Mouse (Mus musculus): ENCODE data around the gene Tiam1.

The Tiam1 gene

DNA sequence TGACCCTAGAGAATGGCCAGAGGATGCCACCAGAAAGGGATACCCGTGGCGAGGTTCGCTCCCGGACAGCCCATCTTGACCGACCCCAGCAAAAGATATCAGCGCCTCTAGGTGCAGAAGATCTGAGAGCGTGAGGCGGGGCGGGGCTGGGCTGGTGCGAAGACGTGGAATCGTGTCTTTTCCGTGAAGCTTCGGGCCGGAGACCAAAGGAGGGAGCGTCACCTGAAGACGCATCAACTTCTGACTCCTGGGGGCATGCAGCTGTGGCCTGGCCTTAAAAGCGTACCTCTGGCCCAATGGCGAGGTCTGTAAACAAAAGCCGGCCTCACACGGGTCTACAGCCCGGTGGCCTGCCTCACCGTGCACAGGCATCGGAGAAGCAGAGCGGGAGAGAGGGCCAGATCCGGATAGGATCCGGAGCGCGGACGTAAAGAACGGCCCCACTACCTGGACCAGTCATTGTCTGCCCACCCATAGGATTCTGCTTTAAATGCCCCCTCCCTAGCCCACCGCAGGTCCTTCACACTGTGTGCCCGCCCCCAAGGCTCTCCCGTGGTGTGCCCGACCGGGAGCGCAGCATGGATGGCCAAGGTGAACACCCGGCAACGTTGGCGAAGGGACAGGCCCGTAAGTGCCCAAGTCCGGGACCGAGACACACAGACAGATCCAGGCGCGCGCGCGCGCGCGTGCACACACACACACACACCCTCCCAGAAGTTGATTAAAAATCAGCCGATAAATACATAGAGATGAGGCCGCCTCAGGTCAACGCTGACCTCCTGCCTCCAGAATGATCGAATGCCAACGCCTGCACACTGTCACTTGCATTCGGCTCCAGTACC is 774 bp downstream of the Tiam1 start:
- peak; percentile 81 for DNase-seq

DNA sequence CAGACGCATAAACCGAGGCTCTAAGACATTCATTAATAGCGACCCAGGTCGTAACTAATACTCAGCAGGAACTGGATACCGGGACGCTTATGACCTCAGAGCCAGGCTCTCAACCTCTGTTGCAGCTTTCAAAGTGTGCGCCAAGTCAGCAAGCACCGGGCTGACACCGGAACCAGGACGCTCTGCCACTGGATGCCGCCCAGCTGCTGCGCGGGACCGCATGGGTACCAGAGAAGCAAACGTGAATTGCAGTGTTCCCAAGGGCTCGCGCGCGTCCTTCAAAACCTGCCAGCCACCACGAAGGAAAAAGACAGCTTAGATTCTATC is 1.4 kb downstream of the Tiam1 start:
- no peak for DNase-seq

DNA sequence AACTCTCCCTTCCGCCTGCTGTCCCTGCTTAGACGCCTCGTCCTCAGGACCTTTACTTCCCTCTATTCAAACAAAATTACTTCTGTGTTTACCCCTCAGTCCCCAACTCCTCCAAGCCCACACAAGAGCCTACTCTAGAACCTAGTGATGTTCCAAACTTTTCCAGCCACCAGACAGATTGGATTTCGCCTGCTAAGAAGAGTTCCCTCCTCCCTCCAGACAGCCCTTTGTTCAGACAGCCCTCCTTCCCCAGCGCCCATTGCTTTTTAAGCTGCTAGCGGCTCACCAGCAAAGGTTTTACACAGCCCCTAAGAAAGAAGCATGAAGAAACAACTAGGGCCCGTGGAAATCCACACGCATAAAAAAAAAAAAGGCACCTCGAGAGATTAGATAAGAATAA is 2.0 kb downstream of the Tiam1 start:
- no peak for DNase-seq

DNA sequence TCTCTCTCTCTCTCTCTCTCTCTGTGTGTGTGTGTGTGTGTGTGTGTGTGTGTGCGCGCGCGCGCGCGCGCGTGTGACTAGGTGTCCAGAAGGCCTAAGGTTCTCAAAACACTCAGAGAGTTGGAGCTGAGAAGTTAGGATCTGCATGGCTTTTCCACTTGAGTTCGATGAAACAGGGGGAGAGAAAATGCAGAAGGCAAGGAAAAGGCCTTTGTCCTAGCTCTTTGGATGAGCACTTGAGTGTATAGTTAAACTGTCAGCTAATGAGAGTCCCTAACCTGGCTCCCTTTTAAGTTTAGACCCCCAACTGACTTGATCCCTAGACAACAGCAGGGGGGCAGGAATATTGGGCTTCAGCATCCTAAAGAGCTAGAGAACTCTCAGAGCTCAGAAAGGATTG is 3.0 kb downstream of the Tiam1 start:
- DNase-seq, result no peak

DNA sequence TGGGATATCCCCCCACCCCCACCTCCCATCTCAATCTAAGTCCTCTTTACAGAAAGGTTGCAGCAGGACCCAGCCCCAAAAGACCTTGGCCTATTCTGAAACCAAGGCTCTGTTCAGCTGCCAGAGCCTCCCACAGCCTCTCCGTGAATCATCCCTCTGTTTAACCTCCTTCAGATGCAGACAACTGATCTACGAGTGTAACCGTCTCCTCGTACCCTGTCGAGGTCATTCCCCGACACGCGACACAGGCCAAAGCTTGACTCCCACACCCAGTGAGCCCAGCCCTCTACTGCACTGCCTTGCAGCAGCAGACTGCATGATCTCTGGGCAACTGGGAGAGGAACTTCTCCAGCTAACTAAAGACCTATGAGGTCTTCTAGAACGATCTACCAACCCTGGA is 3.9 kb downstream of the Tiam1 start:
- no peak for DNase-seq

DNA sequence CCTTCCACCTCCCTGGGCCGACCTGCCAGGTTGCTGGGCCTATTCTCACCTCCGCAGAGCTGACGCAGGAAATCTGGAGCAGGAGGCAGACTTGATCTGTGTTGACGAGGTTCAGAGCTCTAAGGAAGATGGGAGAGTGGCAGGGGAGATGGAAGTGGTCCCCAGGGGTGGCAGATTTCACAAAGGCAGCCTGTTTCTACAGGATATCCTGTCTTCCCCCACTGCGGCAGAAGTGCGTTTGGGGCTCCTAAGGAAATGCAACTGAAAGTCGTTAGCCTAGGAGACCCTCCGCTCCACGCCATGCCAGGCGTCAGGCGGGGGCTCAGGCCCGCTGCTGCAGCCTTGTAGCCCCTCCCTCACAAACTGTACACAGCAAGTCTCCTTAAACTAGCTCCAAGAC is 5.4 kb downstream of the Tiam1 start:
- no peak for DNase-seq

DNA sequence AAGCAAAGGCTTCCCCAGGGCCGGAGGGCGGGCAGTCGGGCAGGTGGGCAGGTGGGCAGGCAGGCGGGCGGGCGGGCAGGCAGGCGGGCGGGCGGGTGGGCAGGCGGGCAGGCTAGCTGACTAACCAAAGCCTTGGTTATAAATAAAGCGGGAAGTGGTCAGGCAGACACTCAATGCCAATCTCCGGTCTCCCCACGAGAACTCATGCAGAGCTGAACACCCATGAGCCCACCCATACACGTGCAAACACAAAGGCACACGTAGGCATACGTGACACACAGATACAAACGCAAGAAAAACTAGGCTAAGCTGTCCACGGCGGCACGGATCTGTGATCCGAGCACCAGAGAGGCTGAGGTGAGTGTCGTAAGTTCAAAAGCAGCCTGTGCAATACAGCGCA is 6.4 kb downstream of the Tiam1 start:
- DNase-seq, result no peak

DNA sequence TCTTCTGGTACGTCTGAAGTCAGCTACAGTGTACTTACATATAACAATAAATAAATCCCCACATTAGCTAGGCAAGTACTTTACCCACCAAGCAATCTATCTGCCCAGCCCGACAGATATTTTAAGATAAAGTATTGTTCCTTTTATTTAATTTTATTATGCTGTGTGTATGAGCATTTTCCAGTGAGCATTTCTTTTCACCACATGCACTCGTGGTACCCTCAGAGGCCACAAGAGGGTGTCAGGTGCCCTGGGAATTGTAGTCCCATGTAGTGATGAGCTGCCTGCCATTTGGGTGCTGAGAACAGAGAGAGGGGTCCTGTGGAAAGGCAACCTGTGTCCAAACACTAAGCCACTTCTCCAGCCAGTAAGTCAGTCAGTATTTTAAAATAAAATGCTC is 8.0 kb downstream of the Tiam1 start:
- DNase-seq, result no peak

DNA sequence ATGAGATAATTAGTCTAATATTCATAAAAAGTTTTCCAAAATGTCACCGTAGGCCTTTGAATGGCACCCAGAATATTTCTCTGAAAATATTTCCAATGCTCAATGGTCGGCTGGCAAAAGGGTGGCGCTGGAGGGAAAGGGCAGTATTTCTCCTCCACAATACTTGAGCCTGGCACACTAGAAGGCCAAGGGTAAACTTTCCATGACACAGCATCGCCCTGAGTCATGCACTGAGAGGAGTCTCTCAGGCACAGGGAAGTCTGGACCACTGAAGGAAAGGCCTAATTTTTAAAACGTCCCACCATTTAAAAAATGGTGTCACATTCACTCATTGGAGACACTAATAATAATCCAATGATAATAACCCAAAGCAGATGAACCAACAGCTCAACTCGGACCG is 9.2 kb downstream of the Tiam1 start:
- no peak for DNase-seq

DNA sequence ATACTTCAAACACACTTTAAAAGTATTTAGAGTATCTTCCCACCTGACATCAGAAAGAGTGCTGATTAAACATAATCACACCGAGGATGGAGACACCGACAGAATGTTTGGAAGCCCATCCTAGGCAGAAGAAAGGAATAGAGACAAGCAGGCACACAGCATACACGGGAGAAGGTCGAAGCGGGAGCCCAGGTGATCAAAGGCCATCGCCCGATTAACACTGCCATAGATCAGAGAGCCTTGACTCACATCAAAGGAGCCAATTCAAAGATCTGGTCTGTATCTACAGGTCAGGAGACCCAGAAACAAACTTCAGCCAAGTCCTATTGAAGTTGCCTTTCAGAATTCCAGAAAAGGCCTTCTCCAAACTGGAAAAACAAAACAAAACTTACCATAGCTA is 10.8 kb downstream of the Tiam1 start:
- no peak for DNase-seq

DNA sequence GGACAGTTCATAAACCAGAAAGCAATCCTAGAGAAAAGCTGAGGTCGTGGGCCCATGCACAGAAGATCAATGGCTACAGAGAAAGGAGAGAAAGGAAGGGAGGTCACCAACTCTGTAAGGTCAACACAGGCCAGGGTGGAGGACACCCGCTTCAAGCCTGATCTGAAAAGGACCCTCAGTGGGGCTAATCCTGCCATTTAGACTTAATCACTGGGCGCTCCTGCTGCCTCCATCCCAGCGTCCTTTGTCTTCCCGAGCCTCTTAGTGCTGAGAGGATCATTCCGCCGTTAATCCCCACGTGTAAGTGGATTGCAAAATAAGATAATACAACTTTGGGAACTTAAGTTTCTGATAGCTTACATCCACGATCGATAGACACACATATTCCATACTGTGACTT is 11.2 kb downstream of the Tiam1 start:
- DNase-seq, result no peak

DNA sequence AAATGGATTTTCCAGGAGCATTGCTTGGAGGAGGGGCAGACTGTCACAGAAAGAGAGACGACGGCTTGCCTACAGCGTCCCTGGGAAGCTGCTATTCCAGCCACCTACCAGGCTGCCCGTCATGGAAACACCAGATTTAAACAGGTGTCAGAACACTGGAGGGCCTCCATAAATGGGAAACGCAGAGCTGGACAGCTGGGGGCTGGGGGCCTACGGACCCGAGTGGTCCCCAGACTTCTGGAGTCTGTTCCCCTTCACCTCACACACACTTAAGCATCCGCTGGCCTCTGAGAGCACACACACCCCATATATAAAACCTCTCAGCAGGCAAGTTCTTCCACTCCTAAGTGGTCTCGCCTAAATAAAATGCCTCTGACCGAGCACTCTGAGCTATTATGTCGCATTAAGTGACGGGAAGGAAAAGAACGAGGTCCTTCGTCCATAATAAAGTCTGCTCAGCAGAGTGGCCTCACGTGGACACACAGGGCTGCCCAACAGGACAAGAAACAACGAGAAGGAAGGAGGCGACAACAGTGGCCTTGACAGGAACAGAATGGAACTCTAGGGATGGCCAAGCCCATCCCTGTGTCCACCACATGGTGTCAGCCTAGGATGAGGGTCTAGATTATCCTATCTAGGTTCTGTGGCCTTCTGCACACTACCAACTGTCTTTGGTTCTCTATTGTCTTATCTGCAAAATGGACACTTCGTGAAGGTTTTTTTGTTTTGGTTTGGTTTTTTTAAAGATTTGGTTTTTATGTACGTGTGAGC is 14.6 kb downstream of the Tiam1 start:
- DNase-seq, result no peak

DNA sequence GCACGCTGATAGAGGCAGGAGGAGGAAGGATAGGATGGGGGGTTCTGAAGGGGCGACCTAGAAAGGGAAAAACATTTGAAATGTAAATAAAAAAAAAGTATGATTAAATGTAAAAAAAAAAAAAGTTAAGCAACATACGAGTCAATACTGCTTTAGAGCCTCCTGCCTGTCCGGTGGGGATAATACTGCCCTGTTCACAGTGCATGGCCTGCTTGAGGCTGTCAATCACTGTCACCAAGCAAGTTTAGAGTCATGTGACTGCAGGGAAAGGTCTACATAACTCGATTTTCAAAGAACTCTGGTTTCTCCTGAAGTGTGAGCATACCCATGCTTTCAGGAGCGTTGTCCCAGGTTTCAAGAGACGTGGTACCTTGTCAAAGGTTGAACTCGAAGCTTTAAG is 15.2 kb downstream of the Tiam1 start:
- DNase-seq, result no peak

DNA sequence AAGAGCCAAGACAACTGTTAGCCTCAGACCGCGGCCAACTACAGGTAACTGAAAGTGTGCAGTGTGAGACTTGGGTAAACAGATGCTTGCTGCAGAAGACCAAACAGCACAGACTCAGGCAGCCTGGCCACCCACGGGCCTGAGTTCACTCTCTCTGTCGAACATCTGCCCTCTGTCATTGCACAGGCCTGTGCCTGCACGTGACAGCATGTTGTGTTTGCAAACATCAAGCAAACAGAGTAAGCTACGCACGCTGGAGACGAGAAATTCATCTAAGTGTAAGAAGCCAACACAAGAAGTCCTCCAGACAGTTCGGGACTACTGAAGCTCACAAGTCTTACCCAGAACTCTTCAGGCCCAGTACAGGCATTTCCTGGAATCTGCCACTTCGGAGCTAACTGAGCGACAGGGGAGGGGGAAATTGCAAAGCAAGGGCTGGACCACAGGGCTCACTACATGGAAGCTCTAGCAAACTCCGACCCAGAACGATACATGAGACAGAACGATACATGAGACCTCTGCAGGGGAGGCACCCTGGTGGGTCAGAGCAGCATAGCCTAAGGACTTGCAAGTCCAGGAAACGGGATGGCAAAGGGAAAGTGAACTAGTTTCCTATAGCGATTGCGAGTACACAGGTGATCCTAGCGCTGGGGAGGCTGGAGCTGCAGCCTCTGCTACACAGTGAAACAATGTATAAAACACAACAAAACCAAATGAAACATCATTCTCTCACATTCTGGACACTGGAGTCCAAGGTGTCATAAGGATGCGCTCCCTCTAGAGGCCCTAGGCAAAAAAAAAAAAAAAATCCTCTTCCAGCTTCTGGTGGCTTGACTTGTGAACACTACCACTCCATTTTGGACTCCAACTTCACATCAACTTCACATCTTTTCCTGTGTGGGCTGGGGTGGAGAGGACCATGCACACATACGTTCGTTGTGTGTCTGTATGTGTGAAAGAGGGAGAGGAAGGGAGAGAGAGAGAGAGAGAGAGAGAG is 18.0 kb downstream of the Tiam1 start:
- no peak for DNase-seq

DNA sequence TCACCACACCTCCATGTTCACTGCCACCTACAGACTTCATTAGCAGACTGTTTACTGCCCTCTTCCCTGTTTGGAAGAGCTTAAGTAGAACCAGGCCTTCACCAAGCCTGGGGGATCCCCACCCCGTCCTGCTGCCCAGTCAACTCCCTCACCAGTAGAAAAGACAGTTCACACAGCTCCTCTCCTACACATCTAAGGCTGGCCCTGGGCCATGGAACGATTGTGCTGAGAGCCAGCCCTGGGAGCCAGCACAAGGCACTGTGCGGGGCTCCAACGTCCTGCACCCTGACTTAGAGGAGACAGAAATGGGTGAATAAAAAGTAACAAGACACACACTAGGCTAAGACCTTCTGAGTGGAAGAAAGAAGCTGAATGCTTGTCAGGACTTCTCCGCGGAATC is 20.5 kb downstream of the Tiam1 start:
- peak; percentile 44 for DNase-seq

DNA sequence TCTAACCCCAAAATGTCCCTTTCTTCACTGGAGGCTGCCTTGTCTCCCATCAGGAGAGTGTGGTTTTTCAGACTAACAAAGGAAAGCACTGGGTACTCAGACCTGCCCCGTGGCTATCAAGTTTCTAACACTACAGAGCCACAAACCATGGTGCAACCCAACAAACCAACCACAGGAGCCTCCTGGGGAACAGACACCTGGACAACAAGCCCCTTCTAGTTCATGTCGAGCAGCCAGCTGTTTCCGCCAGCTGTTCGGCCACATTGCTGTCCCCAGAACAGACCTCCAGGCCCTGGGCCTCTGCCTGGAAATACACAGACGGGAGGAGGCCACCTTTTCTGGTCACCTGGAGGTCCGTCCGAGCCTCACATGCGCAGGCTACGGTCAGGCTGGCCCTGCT is 21.1 kb downstream of the Tiam1 start:
- DNase-seq, result peak; percentile 51

DNA sequence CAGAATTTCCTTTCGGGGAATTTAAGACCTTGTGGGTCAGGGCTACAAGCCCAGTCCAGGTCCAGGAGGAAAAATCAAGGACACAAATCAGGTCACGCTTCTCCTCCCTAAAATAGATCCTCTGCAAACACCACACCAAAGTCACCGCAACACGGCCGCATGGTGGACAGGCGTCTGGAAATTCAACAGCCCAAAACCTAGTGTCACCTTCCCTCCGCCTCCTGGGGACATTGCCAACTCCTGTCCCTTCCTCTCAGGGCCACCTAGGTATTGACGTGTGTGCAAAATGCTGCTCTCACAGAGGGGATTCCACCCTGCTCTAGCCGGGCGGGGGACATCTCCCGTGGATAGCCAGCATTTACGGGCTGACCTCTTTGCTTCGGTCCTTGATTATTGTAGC is 21.8 kb downstream of the Tiam1 start:
- peak; percentile 80 for DNase-seq

DNA sequence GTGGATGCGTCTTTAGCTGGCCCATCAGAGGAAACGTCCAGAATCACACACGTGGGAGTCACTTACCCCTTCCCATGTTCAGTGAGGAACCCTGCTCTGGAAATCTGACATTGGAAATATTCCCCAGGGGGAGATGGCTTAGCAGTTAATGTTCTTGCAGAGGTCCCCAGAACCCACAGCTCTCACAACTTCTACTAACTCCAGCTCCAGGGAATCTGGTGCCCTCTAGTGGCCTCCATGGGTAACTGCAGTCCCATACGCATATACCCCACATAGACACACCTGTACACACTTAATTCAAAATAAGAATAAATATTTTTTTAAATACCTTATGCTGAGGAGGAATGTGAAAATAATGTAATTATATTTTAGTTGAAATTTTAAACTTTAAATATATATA is 23.6 kb downstream of the Tiam1 start:
- no peak for DNase-seq

DNA sequence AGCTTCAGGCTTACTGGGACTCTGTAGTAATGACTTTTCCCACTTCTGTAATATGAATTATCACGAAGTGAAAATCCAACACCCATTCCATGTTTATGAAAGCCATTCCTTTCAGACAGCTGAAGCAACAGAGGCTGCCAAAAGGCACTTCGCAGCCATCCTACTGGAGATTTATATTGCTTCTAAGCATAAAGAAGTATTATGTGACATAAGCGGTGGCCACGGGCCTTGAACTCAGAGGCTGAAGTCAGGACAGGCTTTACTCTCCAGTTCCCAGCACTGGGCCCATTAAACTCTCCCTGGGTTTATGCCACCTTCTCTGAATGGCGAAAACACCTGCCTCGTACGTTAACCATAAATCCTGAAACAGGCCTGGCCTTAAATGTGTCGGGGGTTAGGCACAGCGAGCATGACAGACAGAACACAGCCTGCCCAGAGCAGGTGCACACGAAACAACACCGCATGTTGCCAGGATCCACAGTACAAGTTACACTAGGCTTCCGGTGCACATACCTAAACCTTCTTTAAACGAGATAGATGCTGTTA is 26.9 kb downstream of the Tiam1 start:
- DNase-seq, result no peak

DNA sequence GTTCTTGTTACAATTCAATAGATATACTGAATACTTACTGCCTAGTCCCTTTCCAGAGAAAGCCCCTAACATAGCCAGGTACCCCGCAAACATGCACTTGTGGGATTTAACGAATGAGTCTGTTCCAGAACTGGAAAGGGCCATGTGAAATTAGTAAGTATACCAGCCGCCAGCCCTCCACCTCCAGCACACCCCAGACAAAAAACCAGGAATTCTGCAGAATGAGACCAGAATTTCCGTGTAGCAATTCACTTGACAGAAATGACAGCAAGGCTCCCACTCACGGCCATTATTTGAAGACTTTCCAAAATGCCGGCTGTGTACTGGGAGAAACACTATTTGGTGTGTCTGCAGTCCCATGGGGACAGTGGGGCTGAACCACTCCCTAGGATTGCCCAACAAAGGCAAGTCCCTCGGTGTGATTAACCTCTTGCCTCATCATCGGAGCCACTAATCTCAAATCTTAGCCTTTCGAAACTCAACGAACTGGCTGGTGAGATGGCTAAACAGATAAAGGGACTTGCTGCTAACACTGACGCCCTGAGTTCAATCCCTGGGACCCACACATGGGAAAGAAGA is 30.9 kb downstream of the Tiam1 start:
- no peak for DNase-seq

DNA sequence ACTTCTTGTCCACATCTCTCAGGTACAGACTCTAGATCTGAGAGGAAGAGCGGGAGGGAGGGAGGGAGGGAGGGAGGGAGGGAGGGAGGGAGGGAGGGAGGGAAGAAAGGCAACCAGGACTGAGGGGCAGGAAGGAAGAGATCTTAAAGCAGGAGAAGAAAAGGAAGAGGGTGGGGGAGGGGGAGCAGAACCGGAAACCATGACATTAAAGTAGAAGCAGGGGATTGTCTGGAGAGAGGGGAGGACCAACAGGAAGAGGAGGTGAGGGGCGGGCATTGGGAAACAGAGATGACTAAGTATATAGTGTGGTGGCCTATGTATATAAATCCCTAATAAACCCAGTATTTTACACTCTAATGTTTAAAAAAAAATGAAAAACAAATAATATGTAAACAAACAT is 34.1 kb downstream of the Tiam1 start:
- no peak for DNase-seq

DNA sequence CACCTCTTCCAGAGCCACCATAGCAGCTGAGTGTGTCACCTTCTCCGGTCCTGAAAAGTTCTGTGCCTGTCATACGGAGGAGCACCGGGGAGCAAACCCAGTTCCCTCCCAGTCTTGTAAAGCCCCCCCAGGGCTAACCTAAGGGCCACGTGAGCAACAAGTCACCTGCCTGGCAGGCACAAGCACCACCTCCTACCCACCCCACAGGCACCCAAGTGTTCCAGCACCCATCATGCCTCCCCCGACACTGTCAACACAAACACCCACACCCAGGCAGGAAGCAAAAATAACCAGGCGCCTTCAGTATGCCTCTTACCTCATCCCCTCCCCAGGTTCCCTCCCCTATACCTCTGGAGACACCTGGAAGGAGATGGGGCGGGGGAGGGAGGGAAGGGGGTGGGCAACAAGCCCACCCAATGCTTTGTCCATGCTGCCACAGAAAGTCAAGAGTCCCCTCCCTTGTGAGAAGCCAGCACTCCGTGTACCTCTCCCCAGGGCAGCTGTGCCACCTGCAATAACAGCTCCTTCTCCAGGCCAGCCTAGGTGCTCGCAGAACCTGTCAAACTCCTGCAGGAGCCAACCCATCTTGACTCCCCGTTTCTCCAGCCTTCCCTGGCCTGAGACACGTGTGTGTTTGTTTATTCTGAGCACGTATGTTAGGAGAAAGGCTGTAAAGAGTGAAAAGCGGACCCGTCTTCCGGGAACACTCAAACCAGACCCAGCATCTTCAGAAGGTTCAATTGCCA is 38.7 kb downstream of the Tiam1 start:
- DNase-seq, result no peak

Data from cerebellum, adult 9-11 months (tissue).